Mouse (Mus musculus) cerebellum, adult 11-12 months (tissue): Measurements from ENCODE around the gene Cyp1a1.
A peak's percentile ranks its signal among the peaks of the same experiment; 100 is the strongest.

Source experiments
- DNase-seq: peaks from one replicate; pipeline ENCODE4 v3.0.0; 2022

Cyp1a1 gene

DNA sequence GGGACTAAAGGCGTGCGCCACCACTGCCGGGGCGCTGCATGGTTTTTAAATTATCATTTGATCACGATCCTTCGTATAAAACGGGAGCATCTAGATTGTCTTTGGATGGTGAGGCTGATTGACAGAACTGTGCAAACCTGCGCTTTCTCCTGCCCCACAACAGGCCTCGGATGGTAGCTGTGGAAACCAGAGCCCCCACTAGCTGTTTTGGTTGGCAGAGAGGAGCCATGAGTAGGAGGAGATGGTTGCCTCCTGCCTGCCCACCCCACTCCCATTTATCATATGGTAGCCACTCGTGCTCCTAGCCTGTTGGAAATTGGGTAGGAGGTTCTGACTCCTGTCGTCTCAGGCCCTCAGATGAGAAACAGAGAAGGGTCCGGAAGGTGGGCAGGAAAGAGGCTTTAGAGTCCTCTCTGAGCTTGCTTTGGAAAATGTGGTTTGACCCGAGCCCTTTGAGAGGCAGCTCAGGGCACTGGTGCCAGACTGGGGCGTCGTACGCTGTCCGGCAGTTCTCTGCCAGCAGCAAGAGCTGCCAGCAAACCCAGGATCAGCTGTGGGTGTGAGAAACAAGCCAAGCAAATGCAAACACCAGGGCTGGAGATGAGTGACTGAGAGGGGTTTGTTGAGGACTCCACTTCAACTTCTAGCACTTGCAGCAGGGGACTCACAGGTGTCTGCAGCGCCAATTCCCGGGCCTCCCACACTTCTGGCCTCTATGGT is 30.9 kb upstream of the Cyp1a1 start:
- no peak for DNase-seq

DNA sequence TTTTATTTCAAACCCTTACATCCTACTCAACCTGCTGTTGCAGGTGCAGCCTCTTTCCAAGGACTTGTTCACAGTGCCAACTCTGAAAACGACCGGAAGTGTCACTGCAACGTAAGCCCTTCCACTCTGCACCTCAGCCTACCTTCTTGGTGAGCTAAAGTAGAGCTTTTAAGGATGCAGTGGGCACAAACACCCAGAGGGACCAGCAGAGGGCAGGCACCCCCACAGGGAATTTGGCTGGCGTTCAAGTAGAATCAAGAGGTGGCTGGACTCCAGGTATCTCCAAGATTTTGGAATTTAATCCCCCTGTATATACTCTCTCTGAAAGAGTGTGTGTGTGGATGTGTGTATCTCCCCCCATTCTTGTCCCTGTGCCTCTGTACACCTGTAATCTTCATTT is 29.9 kb upstream of the Cyp1a1 start:
- no peak for DNase-seq

DNA sequence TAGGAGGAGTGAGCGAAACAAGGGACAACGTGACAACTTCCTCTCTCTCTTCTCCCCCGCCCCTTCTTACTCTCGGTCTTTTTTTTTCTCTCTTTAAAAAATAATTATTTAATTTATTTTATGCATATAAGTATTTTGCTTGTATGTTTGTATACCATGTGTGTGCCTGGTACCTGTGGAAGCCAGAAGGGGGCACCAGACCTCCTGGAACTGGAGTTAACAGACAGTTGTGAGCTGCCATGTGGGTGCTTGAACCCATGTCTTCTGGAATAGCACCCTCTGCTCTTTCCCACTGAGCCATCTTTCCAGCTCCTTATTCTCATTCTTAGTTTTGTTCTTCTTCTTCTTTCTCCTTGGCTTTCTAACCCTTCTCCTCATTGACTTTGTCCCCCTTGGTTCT is 28.8 kb upstream of the Cyp1a1 start:
- DNase-seq = no peak

DNA sequence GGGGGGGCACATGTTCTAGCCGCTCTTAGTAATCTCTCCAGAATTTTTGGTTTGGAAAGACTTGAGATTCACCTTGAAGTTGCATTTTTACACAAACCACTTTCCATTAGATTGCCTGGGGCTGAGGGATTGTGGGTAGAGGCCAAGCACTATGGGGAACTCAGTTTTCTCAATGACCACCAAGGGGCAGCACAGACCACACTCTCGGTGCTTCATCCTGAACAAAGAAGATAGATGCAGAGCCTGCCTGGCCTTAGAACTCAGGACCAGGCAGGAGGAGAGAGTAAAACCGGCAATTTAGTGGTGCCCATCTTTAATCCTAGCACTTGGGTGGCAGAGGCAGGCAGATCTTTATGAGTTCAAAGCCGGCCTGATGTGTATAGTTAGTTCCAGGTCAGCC is 28.0 kb upstream of the Cyp1a1 start:
- peak; percentile 70 for DNase-seq

DNA sequence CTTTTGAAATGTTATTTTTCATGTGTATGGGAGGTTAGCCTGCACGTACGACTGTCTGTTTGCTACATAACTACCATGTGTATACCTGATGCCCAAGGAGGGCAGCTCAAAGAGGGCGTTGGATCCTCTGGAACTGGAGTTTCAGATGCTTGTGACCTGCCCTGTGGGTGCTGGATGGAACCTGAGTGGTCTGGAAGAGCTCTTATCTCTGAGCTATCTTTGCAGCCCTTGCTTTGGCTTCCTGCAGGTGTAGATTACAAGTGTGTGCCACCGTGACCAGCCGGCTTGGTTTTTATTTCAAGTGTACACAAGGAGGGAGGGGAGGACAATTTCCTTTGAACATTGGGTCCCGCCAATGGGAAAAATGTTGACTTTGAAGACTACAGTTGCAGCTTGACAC is 27.2 kb upstream of the Cyp1a1 start:
- DNase-seq = no peak

DNA sequence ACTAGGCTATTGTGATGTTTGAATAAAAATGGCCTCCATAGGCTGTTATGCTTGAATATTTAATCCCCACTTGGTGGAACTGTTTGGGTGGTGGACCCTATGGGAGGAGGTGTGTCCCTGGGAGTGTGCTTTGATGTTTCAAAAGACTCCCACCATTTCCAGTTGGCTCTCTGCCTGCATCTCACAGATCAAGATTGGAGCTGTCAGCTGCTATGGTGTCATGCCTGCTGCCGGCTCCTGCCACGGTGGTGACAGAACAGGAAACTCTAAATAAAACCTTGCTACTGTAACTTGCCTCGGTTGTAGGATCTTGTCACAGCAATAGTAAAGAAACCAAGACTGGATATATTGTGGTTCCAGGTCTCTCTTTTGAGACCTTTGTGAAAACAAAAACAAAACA is 26.2 kb upstream of the Cyp1a1 start:
- DNase-seq = no peak

DNA sequence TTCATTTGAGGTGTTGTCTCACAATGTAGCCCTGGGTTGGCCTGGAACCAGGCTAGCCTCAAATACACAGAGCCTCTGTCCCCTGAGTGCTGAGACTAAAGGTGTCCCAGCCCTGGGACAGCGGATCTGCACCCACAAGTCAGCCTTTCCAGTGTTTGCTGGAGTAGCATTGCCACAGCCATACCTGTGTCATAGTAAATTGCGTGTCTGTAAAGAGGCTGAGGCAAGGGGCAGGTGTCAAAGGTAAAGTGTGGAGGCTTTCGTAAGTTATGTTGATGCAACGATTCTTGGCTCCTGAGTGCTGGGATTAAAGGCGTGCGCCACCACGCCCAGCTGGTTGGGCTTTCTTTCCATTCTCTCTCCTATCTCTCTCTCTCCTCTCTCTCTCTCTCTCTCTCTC is 23.1 kb upstream of the Cyp1a1 start:
- no peak for DNase-seq

DNA sequence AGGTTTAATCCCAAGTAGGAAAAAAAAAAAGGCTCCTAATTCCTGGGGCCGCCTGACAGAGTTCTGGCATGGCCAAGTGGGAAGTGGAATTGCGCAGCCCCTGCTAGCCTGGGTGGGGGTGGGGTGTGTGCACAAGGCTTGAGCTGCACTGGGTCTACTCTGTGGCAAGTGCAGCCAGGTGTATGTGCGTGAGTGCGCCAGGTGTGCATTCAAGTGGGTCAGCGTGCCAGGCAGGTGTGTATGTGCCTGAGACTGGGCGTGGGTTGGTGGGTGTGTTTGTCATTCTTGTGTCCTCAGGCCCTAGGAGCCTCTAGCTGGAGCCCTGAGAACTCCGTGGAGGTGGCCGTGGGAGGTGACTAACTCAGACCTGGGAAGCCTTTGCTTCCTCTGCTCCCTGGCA is 21.2 kb upstream of the Cyp1a1 start:
- DNase-seq = no peak

DNA sequence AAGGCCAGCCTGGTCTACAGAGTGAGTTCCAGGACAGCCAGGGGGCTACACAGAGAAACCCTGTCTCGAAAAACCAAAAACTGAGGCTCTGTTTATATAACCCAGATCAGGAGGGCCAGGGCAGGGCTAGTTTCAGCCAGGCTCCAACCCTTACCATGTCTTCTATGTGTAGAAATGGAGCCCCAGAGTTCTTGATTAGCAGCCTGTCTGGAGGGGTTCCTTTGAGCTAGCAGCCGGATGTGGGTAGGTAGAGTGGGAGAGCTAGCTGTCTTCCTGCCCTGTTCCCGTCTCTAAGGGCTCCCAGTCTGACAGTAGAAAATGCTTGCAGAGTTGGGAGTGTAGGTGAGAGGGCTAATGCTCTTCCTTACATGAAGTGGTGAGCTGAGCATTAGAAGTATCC is 20.6 kb upstream of the Cyp1a1 start:
- DNase-seq = no peak

DNA sequence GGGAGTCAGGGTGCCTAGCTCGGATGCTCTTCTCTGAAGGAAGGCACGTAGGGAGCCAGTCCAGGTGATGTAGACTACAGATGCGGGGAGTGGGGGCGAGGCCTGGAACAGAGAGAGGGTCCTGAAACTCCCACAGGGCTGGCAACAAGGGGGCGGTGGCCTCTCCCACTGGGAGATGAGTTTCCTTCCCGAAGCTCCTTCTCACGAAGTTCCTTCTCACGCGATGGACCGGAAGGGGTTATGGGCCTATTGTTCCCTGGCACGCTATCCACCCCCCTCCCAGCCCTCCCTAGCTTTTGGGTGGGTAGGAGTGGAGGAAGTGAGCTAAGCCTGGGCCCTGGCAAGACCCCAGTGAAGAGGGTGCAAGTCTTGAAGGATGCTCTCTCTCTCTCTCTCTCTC is 19.9 kb upstream of the Cyp1a1 start:
- DNase-seq = no peak

DNA sequence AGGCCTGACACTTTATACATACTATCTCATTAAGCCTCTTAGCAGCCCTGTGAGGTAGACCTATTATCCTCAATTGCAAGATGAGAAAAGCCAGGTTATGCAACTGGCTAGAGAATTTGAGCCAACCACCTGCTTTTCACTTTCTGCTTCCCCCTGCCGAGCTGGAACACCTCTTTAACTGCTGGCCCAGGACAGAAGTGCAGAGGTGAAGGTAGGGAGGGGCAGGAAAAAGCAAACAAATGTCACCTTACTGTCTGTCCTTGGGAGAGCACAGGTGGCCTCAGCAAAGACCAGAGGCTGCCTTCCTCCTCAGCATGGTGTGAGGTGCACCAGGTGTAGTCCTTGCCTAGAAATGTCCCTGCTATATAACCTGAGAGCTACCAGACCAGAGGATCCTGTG is 19.5 kb upstream of the Cyp1a1 start:
- no peak for DNase-seq

DNA sequence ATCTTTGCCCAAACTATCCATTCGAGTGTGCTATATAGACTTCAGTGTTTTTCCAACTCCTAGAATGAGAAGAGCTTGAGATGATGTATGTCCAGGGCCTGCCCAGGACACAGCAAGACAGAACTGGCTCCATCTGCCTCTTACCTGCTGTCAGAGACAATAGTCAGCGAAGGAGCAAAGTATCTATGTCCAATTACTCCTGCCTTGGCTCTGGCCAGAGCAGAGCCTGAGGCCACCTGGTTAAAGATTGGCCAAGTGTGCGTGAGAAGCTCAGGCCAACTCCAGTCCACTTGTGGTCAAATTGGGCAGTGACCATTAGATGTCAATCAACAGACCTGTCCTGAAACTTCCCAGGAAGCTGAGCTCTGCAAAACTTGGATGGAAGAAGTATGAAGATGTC is 18.2 kb upstream of the Cyp1a1 start:
- no peak for DNase-seq

DNA sequence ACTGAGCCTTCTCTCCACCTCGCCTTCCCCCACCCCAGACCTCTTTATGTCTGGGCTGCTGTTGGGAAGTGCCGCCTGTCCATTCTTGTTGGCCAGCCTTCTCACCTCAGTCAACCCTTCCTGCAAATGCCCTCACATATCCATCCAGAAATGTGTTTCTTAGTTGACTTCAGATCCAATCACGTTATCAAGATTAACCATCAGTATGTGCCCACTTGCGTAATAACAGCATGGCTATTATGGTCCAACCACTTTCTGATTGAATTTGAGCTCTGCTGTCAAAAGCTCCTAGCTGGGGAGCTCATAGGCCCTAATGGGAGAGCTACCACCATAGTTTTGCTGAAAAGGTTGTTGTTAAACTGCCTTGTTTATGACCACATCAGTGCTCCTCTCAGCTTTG is 16.7 kb upstream of the Cyp1a1 start:
- no peak for DNase-seq

DNA sequence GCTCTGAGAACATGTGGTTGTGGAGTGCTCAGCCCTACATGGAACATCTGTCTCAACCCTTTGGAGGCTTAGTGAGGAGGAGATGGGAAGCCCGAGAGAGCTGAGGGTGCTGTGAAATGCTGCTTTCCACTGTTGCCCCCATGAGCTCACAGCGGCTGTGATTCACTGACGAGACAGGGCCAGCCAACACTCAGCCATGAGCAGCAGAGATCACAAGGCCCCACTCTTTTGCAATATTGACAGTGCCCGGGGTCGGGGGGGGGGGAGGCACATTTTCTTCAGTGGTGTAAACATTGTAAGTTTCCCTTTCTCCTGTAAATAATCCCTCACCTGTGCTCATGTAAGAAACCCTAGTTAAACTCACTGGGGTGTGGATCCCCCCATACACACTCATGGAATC is 16.2 kb upstream of the Cyp1a1 start:
- no peak for DNase-seq

DNA sequence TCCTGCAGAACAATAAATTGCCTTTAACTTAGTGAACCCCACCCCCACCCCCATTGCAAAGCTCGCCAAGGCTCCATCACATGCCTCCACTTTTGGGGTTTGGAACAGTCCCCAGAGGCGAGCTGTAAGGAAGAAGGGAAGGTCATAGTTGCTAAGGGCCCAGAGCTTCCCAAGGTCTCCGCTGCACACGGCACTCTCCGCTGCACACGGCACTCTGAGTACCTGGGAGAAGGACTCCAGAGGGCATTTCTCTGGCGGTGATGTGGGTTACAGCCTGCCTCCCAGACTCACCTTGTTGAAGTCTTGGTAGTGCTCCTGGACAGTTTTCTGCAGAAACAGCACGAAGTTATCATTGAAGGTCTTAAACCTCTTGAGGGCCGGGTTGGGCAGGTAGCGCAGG is 6.3 kb upstream of the Cyp1a1 start:
- DNase-seq = no peak

DNA sequence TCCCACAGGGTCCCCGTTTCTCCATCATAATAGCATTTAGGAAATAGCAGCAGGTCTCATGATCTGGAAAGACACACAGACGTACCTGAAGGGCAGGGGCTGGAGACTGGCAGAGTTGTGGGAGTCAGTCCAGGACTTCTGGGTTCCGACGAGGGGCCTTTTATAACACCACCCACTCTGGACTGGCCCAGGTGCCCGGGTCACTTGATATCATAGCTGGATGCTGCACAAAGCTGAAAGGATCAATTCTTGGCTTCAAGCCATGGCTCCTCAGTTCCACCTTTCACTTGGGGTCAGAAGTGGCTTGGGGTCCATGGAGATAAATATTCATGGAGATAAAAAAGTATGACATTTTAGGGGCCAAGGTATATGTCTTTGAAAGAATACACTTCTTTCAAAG is 4.2 kb upstream of the Cyp1a1 start, which contains the start of gene Cyp1a2:
Cyp1a2 (minus strand) TSS at position 184 of the 400 bp plus-strand sequence.
- no peak for DNase-seq

DNA sequence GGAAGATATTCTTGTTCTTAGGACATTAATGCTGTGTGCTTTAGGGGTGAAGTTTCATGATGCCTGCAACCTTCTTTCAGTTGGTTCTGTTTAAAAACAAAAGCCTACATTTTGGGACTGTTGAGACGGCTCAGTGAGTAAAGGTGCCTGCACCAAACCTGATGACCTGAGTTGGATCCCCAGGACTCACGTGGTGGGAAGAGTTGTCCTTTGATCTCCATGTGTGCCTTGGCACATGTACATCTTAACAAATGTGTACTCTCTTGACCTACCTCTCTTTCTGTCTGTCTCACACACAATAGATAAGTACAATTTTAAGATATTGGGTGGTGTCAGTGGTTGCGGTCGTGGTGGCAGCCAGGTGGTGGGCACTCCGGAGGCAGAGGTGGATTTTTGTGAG is 1.7 kb upstream of the Cyp1a1 start:
- no peak for DNase-seq

DNA sequence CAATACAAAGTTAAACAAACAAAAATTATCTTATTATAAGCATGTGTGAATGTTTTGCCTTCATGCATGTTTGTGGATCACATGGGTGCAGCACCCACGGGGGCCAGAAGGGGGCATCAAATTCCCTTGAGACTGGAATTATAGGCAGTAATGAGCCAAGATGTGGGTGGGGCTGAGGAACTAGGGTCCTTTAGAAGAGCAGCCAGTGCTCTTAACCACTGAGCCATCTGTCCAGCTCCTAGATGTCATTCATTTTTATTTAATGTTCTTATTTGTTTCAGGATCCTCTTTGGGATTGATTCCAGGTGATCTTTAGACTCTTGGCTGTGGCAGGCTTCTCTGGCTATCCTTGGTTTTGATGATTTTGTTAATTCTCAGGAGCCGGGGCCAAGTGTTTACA is 430 bp downstream of the Cyp1a1 start:
- DNase-seq = no peak

DNA sequence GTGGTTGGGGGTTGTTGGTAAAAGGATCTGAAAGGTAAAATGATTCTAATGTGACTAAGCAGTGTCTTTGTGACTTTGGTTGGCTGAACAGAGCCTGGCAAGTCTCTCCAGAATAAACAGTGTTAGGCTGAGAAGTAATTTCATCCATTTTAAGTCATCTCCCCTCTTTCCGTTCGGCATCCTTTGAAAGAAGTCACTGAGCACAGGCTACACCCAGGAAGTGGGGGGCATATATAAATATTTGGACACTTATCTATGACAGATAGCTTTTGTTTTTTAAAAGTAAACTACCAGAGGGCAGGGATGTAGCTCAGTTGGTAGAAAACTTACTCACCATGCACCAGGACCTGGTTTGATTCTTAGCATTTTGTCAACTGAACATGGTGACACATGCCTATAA is 878 bp downstream of the Cyp1a1 start:
- no peak for DNase-seq

DNA sequence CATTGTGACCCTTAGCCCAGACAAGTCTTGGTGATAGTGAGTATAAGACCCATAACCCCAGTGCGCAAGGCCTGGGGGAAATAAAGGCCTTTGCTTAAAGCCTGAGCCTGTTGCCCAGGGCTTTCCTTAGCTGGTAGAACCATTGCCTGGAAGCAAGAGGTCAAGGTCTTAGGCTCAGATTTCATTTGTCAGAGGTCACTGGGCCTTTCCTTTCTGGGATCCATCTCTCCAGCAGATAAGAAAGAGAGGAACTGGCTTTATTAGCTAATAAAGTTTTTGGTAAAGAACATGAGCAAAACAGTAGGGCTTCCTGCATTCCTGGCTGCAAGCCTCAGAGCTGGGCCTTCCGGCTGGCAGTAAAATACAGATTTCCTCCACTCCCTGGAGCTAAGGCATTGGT is 6.4 kb downstream of the Cyp1a1 start:
- no peak for DNase-seq

DNA sequence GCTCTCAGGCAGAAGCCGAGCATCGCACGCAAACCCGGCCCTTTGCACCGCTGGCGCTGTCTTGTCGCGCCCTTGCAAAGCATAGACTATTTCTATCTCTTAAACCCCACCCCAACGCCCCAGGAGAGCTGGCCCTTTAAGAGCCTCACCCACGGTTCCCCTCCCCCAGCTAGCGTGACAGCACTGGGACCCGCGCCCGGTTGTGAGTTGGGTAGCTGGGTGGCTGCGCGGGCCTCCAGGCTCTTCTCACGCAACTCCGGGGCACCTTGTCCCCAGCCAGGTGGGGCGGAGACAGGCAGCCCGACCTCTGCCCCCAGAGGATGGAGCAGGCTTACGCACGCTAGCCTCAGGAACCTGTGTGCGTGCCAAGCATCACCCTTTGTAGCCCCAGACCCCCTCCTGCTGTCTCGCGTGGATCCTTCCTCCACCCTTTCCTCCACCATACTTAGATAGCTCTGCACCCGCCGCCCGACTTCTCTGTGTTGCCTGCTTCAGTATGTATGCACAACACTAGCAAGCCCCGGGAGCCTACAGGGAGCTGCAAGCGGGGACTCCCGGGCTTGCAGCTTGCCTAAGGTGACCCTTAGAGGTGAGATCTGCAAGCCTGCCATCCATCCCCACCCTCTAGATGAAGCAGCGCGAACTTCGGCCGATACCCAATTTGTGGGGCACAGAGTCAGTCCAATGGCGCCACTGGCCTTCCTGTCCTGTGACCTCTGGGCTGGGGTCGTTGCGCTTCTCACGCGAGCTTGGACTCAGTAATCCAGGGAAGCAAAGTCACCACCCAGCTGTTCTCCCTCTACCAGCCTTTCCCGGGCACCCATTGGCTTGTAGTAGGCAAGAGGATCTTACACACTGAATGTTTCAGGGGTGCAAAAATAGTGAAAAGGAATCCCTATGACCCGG is 8.9 kb downstream of the Cyp1a1 start:
- peak; percentile 70 for DNase-seq

DNA sequence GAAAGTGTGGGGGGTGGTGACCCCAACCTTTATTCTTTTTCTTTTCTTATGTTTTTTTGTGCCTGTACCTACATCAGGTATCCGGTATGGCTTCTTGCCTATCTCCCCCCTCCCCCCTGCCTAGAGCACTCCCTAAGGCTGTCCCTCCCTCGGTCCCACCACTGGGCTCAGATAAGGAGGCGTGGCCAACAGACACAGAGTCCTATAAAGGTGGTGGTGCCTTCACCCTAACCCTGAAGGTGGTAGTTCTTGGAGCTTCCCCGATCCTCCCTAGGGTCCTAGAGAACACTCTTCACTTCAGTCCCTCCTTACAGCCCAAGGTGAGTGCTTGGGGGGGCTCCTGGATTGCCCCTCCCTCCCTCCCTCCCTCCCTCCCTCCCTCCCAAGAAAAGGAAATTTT is 9.7 kb downstream of the Cyp1a1 start:
- DNase-seq = peak; percentile 28

DNA sequence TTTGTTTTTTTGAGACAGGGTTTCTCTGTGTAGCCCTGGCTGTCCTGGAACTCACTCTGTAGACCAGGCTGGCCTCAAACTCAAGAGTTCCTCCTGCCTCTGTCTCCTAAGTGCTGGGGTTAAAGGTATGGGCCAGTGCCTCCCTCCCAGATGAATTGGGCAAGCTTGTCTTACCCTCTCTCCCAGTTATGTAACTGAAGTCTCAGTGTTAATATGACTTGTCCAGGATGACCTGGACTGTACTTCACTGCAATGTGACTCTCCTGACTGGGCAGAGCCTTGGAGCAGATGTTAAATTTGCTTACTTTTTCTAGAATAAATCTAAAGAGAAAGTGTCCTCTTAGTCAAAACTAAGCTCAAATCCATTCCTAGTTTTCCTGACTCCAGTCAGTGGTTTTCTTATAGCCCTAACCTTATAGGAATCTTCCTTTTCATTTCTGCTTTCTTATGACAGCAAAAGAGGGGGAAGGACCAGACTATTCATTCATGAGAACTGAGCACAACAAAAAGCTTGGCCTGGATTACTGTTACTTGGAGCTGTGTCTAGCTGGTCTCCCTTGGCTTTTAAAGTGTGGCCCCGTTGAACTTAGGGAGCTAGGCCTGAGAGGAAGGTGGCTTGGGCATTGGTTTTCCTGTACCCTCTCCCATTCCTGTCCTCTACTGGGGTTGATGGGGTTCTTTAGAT is 10.9 kb downstream of the Cyp1a1 start:
- no peak for DNase-seq

DNA sequence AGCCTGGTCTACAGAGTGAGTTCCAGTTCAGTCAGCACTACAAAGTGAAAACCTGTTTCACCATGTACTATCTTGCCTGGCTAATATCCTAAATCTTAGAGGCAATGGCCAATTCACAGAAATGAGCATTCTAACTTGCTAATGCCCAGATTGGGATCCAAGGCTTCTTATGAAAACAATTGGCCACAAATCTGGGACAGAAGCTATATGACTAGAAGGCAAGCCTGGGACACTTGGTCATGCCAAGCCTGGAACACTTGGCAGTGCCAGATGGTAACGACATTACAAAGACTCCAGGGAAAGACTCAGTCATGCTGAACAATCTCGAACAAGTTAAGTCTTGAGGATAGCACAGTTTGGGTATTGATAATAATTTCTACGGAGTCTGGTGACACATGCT is 18.8 kb downstream of the Cyp1a1 start:
- DNase-seq = no peak
